Mouse (Mus musculus) hindbrain, embryonic 10.5 days (tissue): ENCODE results near the gene Grik4. TPM values are rescaled to one million over a fixed set of nuclear protein-coding genes. Genes with fewer than 3 reads are reported as not detected.
"Not testable (repeated sequence)": the region's sequence is repeated elsewhere in the genome, so short reads cannot be mapped to it uniquely, and the experiment has no call there.

Source experiments
- DNase-seq: peaks from one replicate; pipeline ENCODE4 v3.0.0-alpha.2; 2017; ENCODE audit warnings: low spot score
- H3K27ac ChIP-seq: fragments of 300-500 bp; sonication (generic); 2 replicates; pipeline ENCODE4 v1.5.1; 2016; ENCODE audit warnings: mild to moderate bottlenecking, moderate library complexity
- H3K27me3 ChIP-seq: fragments of 300-500 bp; sonication (generic); 2 replicates; pipeline ENCODE4 v1.6.1; 2016; ENCODE audit warnings: mild to moderate bottlenecking; ENCODE audit not compliant: poor library complexity, insufficient read depth, severe bottlenecking
- H3K36me3 ChIP-seq: fragments of 300-500 bp; sonication (generic); 2 replicates; pipeline ENCODE4 v1.6.1; 2016; ENCODE audit warnings: mild to moderate bottlenecking, moderate library complexity
- H3K4me1 ChIP-seq: fragments of 300-500 bp; sonication (generic); replicated peaks from 2 replicates; pipeline ENCODE4 v1.6.1; 2016; ENCODE audit warnings: mild to moderate bottlenecking
- H3K4me3 ChIP-seq: fragments of 300-500 bp; sonication (generic); 2 replicates; pipeline ENCODE4 v1.5.1; 2016; ENCODE audit warnings: mild to moderate bottlenecking, moderate library complexity
- H3K9me3 ChIP-seq: fragments of 300-500 bp; sonication (generic); 2 replicates; pipeline ENCODE4 v1.6.1; 2016; ENCODE audit warnings: mild to moderate bottlenecking, moderate library complexity
- WGBS: fragments of 180-500 bp; shearing (Covaris S2); methylation state at CpG from one replicate; pipeline ENCODE4 v1.1.7; 2016; 5-methylcytosine and 5-hydroxymethylcytosine counted together
- polyA plus RNA-seq: library from polyadenylated mRNA; unstranded; fragments of >200 nt; fragmentation: Nextera tagmentation; extraction: Ambion mirVana; gene quantifications from 2 replicates; pipeline ENCODE4 v1.2.1, GENCODE M21; 2016

Grik4 gene
- polyA plus RNA-seq: 1.5 and 2.9 TPM in 2 replicates

GRCm38 (mm10) chr9:42943781-42944535 lies at the start of gene Grik4:
TSS of gene Grik4 (minus strand) at chr9:42944493.
- peak within 1 kb of the TSS; percentile 91 for H3K27ac ChIP-seq
- H3K4me3 ChIP-seq: peak within 1 kb of the TSS; percentile 88
- peak; percentile 61 for DNase-seq
- no peaks in the 10 kb centered on the region for H3K36me3 ChIP-seq
- H3K27me3 ChIP-seq: peaks cover 62% of the 10 kb centered on the region
- H3K4me1 ChIP-seq: peaks cover 27% of the 10 kb centered on the region
- WGBS: under 1% methylated on average over 68 of the region's 68 CpGs
- H3K9me3 ChIP-seq: no peaks in the 10 kb centered on the region

- Histone ChIP-seq H3K36me3 (peaks cover 90% of the 10 kb centered on the region), H3K27ac (no peak overlapping the region), H3K4me1 (no peaks in the 10 kb centered on the region), H3K27me3 (no peaks in the 10 kb centered on the region), H3K9me3 (no peaks in the 10 kb centered on the region), H3K4me3 (no peak overlapping the region)
- no peak for DNase-seq
- WGBS: 87% methylated on average over 4 of the region's 4 CpGs
These were observed 49.4 kb upstream of the Grik4 start for GRCm38 (mm10) chr9:42993659-42994058.

- no peak overlapping the region for H3K4me3 ChIP-seq
- peaks cover 92% of the 10 kb centered on the region for H3K36me3 ChIP-seq
- H3K4me1 ChIP-seq: no peaks in the 10 kb centered on the region
- no peaks in the 10 kb centered on the region for H3K9me3 ChIP-seq
- 88% methylated on average over 4 of the region's 4 CpGs for WGBS
- H3K27me3 ChIP-seq: no peaks in the 10 kb centered on the region
- H3K27ac ChIP-seq: no peak overlapping the region
- DNase-seq: no peak
These were observed 43.7 kb upstream of the Grik4 start for GRCm38 (mm10) chr9:42987988-42988387.

GRCm38 (mm10) chr9:42968894-42969521 lies 24.7 kb upstream of the Grik4 start:
- no peaks in the 10 kb centered on the region for H3K4me1 ChIP-seq
- no peaks in the 10 kb centered on the region for H3K9me3 ChIP-seq
- H3K27me3 ChIP-seq: no peaks in the 10 kb centered on the region
- 0 out of 2 replicates have a peak overlapping the region, but pooled peaks have one; percentile 29 for H3K27ac ChIP-seq
- no peak overlapping the region for H3K4me3 ChIP-seq
- DNase-seq: no peak
- peaks cover 77% of the 10 kb centered on the region for H3K36me3 ChIP-seq
- WGBS: 71% methylated on average over 11 of the region's 11 CpGs

- H3K4me1 ChIP-seq: no peaks in the 10 kb centered on the region
- H3K9me3 ChIP-seq: no peaks in the 10 kb centered on the region
- H3K36me3 ChIP-seq: peaks cover 64% of the 10 kb centered on the region
- DNase-seq: no peak
- H3K27ac ChIP-seq: no peak overlapping the region
- WGBS: 93% methylated on average over 9 of the region's 9 CpGs
- no peaks in the 10 kb centered on the region for H3K27me3 ChIP-seq
- no peak overlapping the region for H3K4me3 ChIP-seq
These were observed 23.4 kb upstream of the Grik4 start for GRCm38 (mm10) chr9:42967731-42968130.

GRCm38 (mm10) chr9:42964809-42965208 lies 20.5 kb upstream of the Grik4 start:
- not testable (repeated sequence) for H3K27me3 ChIP-seq, H3K27ac ChIP-seq, H3K9me3 ChIP-seq, H3K4me3 ChIP-seq, DNase-seq, H3K4me1 ChIP-seq
- WGBS: 86% methylated on average over 3 of the region's 3 CpGs
- H3K36me3 ChIP-seq: peaks cover 35% of the 10 kb centered on the region

- 89% methylated on average over 12 of the region's 12 CpGs for WGBS
- no peak for DNase-seq
- Histone ChIP-seq H3K36me3 (peaks cover 30% of the 10 kb centered on the region), H3K4me3 (no peak overlapping the region), H3K4me1 (no peaks in the 10 kb centered on the region), H3K27ac (no peak overlapping the region), H3K9me3 (no peaks in the 10 kb centered on the region), H3K27me3 (no peaks in the 10 kb centered on the region)
These were observed 20.1 kb upstream of the Grik4 start for GRCm38 (mm10) chr9:42964366-42964765.

GRCm38 (mm10) chr9:42962506-42962905 lies 18.2 kb upstream of the Grik4 start:
- no peak overlapping the region for H3K4me3 ChIP-seq
- 92% methylated on average over 6 of the region's 6 CpGs for WGBS

GRCm38 (mm10) chr9:42958401-42958800 lies 14.1 kb upstream of the Grik4 start:
- no peak overlapping the region for H3K4me3 ChIP-seq
- H3K27ac ChIP-seq: no peak overlapping the region
- no peaks in the 10 kb centered on the region for H3K27me3 ChIP-seq
- 82% methylated on average over 7 of the region's 7 CpGs for WGBS
- no peak for DNase-seq
- no peaks in the 10 kb centered on the region for H3K36me3 ChIP-seq
- H3K9me3 ChIP-seq: no peaks in the 10 kb centered on the region
- H3K4me1 ChIP-seq: 0 out of 2 replicates have a peak, but pooled peaks cover 2% of the 10 kb centered on the region

More at GRCm38 (mm10) chr9:42962506-42962905, 18.2 kb upstream of the Grik4 start:
- peaks cover 13% of the 10 kb centered on the region for H3K36me3 ChIP-seq
- no peak for DNase-seq
- 0 out of 2 replicates have a peak, but pooled peaks cover 2% of the 10 kb centered on the region for H3K4me1 ChIP-seq
- no peak overlapping the region for H3K27ac ChIP-seq
- H3K9me3 ChIP-seq: no peaks in the 10 kb centered on the region
- H3K27me3 ChIP-seq: no peaks in the 10 kb centered on the region

- peaks cover 15% of the 10 kb centered on the region for H3K4me1 ChIP-seq
- no peak overlapping the region for H3K27ac ChIP-seq
- WGBS: 85% methylated on average over 1 of the region's 1 CpGs
- DNase-seq: no peak
- H3K4me3 ChIP-seq: no peak overlapping the region
- H3K9me3 ChIP-seq: no peaks in the 10 kb centered on the region
- peaks cover 19% of the 10 kb centered on the region for H3K27me3 ChIP-seq
- no peaks in the 10 kb centered on the region for H3K36me3 ChIP-seq
These were observed 4.1 kb upstream of the Grik4 start for GRCm38 (mm10) chr9:42948381-42948780.

- Histone ChIP-seq H3K4me1 (peaks cover 27% of the 10 kb centered on the region), H3K27me3 (peaks cover 51% of the 10 kb centered on the region), H3K4me3 (no peak overlapping the region), H3K36me3 (no peaks in the 10 kb centered on the region), H3K27ac (peak overlapping the region; percentile 91; the same call in 1 of the 2 replicates), H3K9me3 (no peaks in the 10 kb centered on the region)
- no peak for DNase-seq
- 81% methylated on average over 7 of the region's 7 CpGs for WGBS
These were observed 881 bp upstream of the Grik4 start for GRCm38 (mm10) chr9:42945174-42945573.

GRCm38 (mm10) chr9:42944536-42945006 lies 278 bp upstream of the Grik4 start:
- H3K27me3 ChIP-seq: peaks cover 57% of the 10 kb centered on the region
- peak overlapping the region; percentile 91 for H3K27ac ChIP-seq
- no peaks in the 10 kb centered on the region for H3K36me3 ChIP-seq
- peak overlapping the region; percentile 88 for H3K4me3 ChIP-seq
- H3K9me3 ChIP-seq: no peaks in the 10 kb centered on the region
- WGBS: 1% methylated on average over 52 of the region's 52 CpGs
- peaks cover 27% of the 10 kb centered on the region for H3K4me1 ChIP-seq
- DNase-seq: peak; percentile 93

- Histone ChIP-seq H3K27me3 (peaks cover 62% of the 10 kb centered on the region), H3K4me3 (peak overlapping the region; percentile 88), H3K4me1 (peaks cover 31% of the 10 kb centered on the region), H3K9me3 (no peaks in the 10 kb centered on the region), H3K27ac (peak overlapping the region; percentile 91), H3K36me3 (no peaks in the 10 kb centered on the region)
- DNase-seq: peak; percentile 26
- 4% methylated on average over 9 of the region's 9 CpGs for WGBS
These were observed 1.2 kb downstream of the Grik4 start for GRCm38 (mm10) chr9:42943057-42943529.
